Mouse (Mus musculus) heart, postnatal 0 days (tissue): ENCODE results near the gene Atp2a1.

ENCODE experiments used
- CTCF ChIP-seq: IDR thresholded peaks from 2 replicates; pipeline ENCODE4 v1.5.1; 2016; ENCODE audit warnings: antibody characterized with exemption, control low read depth, low read depth
- EP300 ChIP-seq: IDR thresholded peaks from 2 replicates; pipeline ENCODE4 v1.6.1; 2016; ENCODE audit warnings: antibody characterized with exemption, low read depth

DNA sequence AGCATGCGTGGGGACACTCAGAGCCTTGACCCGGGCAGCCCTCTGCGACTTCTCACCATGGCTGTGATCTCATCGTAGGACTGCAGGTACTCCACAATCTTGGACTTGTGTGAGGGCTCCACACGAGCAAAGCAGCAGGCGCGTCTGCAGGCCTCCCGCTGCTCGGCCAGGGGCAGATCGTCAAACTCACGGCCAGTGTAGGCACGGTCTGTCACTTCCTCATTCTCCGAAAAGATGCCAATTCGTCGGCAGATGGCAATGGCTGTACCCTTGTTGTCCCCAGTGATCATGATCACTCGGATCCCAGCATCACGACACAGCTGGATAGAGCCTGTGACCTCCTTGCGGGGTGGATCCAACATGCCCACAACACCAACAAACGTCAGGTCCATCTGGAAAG is 14.4 kb downstream of the Atp2a1 start:
- no peak for TF ChIP-seq CTCF
- TF ChIP-seq EP300: no peak
